Mouse (Mus musculus) R1 (cell line): Measurements from ENCODE around the gene Cdk15.

Source experiments
- DNase-seq: peaks from one replicate; pipeline ENCODE4 v3.0.0-alpha.2; 2018; ENCODE audit warnings: low read depth, low spot score

Gene Cdk15

DNA sequence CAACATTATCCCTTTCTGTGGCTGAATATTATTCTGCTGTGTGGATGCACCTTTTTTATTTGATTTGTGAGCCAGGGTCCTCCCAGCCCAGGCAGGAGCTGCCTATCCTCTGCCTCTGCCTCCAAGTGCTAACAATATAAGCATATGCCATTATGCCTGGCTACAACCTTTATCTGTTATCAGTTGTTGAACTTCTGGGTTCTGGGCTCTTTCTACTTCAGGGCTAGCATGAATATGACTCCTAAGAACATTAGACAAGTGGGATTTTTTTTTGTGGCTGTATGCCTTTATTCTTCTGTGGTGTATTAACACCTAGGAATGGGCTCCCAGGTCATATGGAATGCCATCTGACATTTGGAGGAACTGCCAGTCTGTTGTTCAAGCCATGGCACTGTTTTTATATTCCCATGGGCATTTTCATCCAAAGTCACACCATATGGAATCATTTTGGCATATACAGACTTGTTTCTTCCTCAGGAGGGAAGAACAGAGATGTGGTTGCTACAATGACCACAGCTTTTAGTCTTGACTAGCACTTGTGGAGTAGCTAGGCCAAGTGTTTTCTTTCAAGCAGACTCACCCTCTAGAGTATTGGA is 113.7 kb downstream of the Cdk15 start:
- no peak for DNase-seq

DNA sequence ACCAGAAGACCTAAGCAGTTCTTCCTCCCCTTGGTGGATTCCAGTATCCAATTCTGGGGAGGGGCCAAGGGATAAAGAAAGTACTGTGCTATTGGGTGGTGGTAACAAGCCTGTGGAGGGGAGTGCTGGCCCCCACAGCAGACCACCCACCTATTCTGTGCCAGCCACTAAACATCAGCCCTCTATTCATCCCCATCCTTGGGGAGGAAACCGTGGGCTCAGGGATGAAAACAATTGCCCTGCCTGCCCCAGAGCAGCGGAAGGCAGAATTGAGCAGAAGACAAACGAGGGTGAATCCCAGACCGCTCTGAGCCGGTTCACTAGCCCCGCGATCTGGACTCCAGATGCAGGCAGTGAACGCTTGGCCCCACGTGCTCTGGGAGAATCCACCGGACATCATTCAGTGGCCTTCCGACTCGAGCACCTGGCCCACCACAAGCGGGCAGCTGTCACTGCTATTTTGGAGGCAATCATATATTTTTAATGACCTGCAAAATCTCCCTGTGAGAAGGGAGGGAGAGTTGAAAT is 119.4 kb downstream of the Cdk15 start:
- DNase-seq: peak; percentile 93

DNA sequence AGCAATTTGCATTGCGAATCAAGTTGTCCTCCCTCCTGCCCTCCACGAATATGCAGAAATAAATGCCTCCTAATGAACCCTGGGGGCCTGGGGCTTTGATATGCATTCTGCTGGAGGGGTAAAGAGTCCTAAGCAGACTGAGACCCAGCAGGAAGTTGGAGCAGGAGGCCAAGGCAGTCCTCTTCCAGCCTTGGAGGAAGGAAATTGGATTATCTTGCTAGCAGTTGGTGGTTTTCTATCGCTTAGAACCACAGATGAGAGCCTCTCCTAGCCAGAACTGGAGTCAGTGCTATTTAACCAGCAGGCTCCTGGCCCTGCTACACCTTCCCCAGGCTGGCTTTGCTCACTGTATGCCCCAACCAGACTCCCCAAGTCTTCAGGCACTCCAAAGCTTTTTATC is 119.9 kb downstream of the Cdk15 start:
- DNase-seq: peak; percentile 95

DNA sequence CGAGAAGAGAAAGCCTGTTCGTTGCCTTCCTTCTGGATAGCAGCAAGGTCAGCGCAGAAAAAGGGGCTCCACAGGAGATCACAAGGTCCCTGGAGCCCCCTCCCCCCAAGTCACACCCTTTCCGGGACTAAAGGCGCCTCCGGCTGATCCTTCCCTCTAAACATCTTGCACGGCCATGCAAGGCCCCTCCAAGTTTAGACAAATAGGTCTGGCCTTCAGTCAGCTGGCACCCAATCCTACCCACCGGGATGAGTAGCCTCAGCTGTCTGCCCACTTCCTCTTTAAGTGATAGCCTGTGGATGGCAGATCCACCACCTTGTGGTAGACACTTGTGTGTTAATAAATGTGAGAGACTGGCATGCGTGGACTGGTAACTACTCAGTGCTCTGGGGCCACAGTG is 120.6 kb downstream of the Cdk15 start:
- peak; percentile 90 for DNase-seq

DNA sequence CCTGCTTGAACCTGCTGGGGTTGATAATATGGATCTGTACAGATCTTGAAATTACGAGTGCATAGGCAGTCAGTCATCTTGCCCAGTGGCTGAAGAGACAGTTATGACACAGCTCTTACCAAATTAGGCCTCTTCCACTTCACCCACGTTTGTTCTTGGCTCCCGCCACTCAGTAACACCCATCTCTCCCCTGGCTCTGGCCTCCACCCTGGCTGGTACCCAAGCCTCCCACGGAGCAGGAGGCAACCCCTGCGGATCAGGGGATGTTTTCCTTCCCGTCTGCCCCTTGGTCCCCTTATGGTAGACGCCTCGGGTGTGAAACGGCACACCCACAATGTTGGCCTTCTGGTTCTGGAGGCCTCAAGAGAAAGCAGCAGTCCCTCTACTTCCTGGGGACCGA is 124.2 kb downstream of the Cdk15 start:
- DNase-seq: no peak

DNA sequence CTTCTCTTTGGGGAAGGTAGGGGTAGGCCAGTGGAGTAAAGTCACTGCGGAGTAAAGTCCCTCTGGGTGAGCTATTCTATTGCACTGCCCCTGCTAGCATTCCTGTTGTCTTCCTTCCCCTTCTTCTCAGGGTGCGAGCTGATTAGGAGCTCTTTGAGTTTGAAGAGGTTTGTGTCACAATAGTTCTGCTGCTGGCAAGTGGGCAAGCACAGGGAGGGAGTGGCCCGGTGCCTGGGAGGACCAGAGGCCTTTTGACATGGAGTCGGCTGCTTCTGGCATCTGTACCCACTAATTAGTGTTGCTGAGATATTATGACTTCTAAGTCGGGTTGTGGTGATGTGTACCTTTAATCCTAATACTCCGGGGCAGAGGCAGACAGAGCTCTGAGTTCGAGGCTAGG is 124.8 kb downstream of the Cdk15 start:
- DNase-seq: no peak

DNA sequence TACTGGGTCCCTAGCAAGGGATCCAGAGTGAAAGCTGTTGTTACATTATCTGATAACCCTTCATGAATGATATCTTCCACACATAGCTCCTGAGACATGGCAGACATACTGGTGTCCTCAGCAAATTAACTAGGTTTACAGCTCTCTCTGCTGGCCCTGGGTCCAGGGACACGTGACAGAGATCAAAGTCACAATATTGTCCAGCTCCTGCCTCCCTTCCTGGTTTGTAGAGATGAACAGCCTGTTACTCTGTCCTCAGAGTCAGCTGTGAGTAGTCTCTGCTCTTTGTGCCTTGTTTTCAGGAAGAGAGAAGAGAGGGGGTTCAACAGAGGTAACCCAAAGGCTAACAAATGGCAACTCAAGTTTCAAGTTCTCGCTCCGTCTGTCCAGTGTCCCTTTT is 125.8 kb downstream of the Cdk15 start:
- DNase-seq: no peak

DNA sequence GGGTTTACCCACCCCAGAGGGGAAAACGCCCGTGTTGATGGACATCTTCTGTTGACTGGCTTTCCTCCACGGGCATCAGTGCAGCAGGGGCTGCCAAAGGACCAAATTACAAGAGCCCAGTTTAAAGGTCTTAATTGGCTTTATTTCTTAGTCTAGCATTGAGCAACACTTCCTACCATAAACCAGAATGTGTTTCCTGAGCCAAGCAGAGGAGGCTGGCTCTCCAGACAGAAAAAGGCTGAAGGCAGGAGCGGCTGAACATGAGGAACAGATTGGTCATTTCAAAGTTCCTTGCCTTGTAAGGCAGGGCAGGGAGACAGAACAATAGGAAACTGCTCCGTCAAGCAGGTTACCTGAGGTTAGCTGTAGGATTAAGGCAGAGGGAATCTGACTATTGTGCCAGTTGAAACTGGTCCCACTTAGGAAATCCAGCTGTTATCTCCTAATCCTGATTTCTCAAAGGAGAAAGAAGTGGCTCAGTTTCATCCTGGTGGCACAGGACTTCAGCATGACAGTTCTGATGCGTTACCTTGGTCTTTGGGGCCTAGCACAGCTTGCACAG is 126.4 kb downstream of the Cdk15 start:
- DNase-seq: peak; percentile 23

DNA sequence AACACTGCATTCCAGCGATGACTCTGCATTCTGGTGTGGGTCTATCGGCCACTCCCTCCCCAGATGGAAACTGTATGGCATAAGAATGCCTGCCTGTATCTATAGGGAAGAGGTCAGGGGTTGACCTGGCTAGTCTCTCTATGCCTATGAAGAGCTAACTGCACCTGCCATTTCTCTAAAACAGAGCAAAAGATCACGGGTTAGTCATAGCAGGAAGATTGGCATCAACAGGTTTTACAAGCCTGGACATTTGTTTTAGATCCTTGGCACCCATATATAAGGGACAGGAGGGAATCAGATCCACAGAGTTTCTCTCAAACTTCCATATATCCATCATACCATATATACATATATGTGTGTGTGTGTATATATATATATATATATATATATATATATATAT is 127.7 kb downstream of the Cdk15 start:
- peak; percentile 54 for DNase-seq

DNA sequence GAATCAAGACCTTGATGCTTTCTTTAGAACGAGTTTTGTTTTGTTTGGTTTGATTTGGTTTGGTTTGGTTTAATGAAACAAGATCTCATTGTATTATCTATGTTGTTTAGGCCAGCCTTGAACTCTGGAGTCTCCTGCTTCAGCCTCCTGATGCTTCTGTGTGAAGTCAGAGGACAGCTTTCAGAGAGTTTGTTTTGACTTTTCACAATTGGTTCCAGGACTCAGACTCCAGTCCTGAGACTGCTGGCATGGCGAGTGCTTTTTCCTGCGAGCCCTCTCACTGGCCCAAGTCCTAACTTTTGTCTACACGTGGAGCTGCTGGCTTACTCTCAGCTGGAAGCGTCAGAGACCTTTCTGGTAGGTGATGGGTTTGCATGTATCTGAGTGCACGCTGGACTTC is 128.9 kb downstream of the Cdk15 start:
- DNase-seq: no peak

DNA sequence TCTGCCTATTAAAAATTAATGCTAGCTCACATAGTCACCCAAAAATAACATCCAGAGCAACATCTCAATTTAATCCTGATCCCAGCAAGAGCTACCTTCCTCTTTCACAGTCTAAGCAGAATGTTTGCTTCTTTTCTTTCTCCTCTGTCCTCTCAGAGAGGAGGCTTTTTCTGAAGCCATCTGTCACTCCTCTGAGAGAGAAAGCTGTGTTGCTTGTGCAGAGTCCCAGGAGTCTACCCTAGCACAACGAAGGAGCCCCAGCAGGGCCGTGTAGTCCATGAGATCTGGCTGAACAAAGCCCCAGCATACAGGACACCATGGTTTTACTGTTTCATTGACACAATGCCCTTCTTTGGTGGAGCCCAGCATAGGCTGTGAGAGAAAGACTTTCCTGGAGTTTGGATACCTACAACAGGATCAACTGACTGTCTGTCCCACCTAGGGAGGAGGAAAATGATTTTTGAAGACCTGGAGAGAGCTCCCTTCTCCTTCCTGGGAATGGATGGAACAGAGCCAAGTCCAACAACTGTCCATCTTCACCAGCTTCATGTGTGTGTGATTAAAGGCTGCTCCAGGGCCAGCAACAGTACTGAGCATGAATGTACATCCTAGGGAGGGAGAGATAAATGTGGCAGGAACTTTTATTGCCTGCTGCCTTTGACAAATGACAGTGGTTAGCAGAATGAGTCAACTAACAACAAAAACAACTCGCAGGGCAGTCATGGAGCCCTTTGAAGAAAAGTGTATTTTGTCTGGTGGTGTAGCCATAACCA is 131.0 kb downstream of the Cdk15 start:
- no peak for DNase-seq

DNA sequence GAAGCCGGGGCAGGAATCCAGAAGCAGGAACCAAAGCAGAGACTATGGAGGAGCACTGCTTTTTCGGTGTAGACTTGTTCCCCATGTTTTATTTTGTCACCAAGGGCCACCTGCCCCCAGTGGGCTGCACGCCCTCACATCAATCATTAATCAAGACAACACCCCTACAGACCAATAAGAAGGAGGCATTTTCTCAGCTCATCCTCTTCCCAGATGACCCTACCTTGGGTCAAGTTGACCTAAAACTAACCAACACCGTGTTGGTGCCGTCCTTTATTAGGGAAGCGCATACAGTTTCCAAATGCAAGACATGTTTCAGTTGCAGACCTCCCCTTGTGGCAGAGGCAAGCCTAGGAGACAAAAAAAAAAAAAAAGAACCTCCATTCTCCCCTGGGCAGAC is 132.5 kb downstream of the Cdk15 start:
- DNase-seq: no peak

DNA sequence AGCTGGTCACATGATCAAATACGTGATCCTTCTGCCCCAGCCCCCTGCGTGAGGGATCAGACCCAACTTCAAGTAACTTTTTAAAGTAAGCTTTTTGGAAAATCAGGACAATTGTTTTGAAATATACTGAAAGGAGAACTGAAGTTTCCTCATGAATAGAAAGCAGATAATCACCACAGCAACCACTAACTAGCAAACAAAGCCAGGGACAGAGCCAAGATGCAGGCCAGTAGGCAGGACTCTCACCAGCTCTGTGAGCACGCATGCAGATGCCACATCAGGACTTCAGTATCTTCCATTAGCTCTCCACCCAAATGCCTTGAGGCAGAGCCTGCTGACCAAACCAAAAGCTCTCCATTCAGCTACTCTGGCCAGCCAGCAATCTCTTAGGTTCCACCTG is 135.0 kb downstream of the Cdk15 start:
- DNase-seq: no peak

DNA sequence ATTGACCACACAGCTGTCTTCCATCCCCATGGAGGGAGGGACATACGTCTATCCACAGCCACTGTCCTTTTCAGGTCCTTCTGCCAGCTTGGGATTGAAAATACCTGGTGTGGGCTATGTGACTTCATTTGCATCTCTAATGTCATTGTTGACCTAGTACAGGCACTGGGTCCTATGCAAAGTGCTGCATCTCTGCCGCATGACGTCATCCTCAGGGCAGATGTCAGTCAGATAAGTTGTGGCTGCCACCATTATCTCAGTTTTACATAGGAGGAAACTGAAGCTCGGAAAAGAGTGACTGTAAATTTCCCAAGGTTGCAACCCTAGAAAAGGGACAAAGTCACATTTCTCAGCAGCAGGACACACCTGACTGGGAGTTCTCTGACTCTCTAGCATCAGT is 137.4 kb downstream of the Cdk15 start:
- peak; percentile 37 for DNase-seq

DNA sequence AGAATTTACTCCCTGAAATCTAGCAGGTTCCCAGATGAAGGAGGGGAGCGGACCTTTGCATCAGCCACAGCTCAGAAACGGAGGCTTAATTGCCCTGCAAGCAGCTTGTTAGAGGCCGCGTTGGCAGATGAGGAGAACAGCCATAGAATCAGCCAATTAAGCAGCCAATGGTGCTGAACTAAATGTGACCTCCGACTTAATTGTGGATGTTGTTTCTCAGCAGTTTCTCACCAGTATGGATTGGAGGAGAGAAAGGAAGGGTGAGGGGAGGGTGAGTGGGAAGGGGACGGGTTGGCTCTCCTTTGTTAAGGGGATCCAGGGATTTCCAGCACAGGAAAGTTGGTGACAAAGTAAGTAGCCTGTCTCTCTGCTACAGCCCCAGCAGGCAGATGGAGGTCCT is 137.9 kb downstream of the Cdk15 start:
- peak; percentile 34 for DNase-seq

DNA sequence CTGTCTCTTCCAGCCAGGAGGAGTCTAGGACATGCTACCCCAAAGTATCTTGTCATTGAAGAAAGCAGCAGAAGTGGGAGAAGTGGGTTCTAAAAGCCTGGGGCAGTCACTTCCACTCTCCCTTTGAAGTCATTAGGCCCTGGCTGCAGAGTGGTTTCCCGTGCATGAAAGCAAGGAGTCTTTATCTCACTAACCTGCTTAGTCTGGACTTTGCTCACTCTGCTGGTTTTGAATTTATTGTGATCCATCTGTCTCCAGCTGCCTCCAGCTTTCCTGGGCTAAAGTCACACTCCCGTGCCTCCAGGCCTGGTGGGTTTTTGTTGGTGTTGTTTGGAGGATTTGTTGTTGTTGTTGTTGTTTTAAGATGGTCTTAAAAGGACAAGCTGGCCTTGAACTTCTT is 139.3 kb downstream of the Cdk15 start:
- no peak for DNase-seq

DNA sequence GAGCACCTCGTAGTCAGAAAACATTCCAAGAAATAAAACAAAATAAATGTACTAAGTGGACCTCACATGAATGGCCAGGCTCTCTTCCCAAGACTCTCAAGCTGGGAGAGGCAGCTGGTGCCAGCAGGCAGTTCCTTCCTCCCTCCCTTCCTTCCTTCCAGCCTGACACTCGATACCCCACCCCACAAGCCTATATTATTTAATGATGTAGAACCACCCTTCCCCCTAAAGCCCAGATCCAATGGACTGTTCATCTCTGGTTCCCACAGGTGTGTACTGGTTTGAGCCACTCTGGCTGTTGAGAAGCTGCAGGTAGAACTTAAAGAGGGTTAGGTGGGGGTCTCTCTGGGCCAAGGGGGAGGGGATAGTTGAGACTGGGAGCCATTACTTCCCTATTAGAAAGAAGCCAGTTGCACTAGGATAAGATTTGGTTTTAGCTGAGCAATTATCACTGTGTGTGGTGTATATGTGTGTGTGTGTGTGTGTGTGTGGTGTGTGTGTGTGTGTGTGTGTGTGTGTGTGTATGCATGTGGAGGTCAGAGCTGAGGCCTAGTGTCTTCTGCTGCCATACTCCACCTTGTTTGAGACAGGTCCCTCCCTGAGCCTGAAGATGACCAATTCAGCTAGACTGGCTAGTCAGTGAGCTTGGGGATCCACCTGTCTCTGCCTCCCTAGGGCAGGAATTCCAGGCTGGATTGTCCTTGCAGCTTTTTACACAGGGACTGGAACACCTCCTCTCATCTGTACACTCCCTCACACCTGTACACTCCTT is 143.0 kb downstream of the Cdk15 start:
- no peak for DNase-seq

DNA sequence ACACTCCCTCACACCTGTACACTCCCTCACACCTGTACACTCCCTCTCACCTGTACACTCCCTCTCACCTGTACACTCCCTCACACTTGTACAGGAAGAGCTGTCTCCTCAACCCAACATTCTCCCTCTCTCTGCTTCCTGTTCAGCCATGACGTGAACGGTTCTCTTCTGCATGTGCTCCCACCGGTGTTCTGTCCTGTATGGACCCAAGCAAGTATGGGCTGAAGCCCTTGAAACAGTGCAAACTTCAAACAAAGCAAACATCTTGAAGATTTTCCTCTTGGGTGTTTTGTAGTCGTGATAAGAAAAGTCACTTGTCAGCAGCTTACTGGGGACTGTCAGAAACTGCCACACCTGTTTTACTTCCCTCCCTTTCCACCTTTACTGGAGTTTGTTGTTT is 144.5 kb downstream of the Cdk15 start:
- no peak for DNase-seq
